Mouse (Mus musculus) liver, embryonic 14.5 days (tissue): ENCODE measurements at regions not wholly inside any gene's neighbourhood (a gene's known extent, or its start where the extent isn't known, plus 50 kb on each side); places are given as distances from the start of the nearest gene placed in this dataset.

Experiments used
- CTCF ChIP-seq: IDR thresholded peaks from 2 replicates; pipeline ENCODE4 v1.5.1; 2016; ENCODE audit warnings: antibody characterized with exemption, low read depth, control low read depth
- EP300 ChIP-seq: IDR thresholded peaks from 2 replicates; pipeline ENCODE4 v1.6.1; 2016; ENCODE audit warnings: antibody characterized with exemption, low read depth

- no peak for TF ChIP-seq CTCF
- TF ChIP-seq EP300: no peak
Measured at GRCm38 (mm10) chr3:38226147-38226546, 258.5 kb downstream of the Ankrd50 start.
